Mouse (Mus musculus): Measurements from ENCODE around the gene Nrarp.

DNA sequence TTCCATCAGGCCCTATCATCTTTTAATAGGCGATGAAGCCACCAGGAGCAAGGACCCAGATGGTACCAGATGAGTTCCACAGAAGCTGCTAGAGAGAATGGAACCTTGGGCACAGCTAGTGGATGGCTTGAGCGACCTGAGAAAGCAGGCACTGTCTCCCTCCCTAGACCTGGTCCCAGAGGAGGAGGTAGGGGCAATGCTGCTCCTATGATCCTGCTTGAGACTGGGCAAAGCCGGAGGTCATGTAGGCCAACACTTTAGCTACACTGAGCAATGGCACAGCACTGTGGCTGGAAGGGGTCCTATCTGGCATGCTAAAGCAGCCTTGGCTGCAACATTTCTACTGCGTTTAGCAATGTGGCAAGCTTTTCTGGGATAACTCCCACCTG is 4.9 kb upstream of the Nrarp start:
- TF ChIP-seq CTCF (IDR thresholded peaks at IDR 0.05; ENCODE audit: insufficient read depth, low read length) = no peak
- no peak for TF ChIP-seq POLR2A (IDR thresholded peaks at IDR 0.05; ENCODE audit: borderline replicate concordance, extremely low read depth, low read depth, low read length)
